Mouse (Mus musculus) forebrain, embryonic 13.5 days (tissue): ENCODE measurements at regions not wholly inside any gene's neighbourhood (a gene's known extent, or its start where the extent isn't known, plus 50 kb on each side); places are given as distances from the start of the nearest gene placed in this dataset.

Experiments
- ATAC-seq: fragments of 200-750 bp; cut with Nextera tagmentation; 2 replicates; pipeline ENCODE4 v1.8.0; 2017
- H3K27ac ChIP-seq: fragments of 300-500 bp; sonication (generic); 2 replicates; pipeline ENCODE4 v1.5.1; 2015; ENCODE audit warnings: inconsistent platforms, mild to moderate bottlenecking, moderate library complexity
- H3K27me3 ChIP-seq: fragments of 300-500 bp; sonication (generic); 2 replicates; pipeline ENCODE4 v1.6.1; 2015; ENCODE audit warnings: mild to moderate bottlenecking, inconsistent platforms
- H3K36me3 ChIP-seq: fragments of 300-500 bp; sonication (generic); 2 replicates; pipeline ENCODE4 v1.6.1; 2015; ENCODE audit warnings: mild to moderate bottlenecking, inconsistent platforms; ENCODE audit not compliant: poor library complexity, severe bottlenecking
- H3K4me1 ChIP-seq: fragments of 300-500 bp; sonication (generic); 2 replicates; pipeline ENCODE4 v1.6.1; 2015; ENCODE audit warnings: inconsistent platforms
- H3K4me2 ChIP-seq: fragments of 300-500 bp; sonication (generic); 2 replicates; pipeline ENCODE4 v1.6.1; 2015; ENCODE audit warnings: inconsistent platforms, mild to moderate bottlenecking, moderate library complexity
- H3K4me3 ChIP-seq: fragments of 300-500 bp; sonication (generic); 2 replicates; pipeline ENCODE4 v1.5.1; 2015; ENCODE audit warnings: mild to moderate bottlenecking, inconsistent platforms
- H3K9ac ChIP-seq: fragments of 300-500 bp; sonication (generic); 2 replicates; pipeline ENCODE4 v1.6.1; 2015; ENCODE audit warnings: mild to moderate bottlenecking, inconsistent platforms
- H3K9me3 ChIP-seq: fragments of 300-500 bp; sonication (generic); replicated peaks from 2 replicates; pipeline ENCODE4 v1.6.1; 2016; ENCODE audit warnings: inconsistent platforms
- WGBS: fragments of 180-500 bp; shearing (Covaris S2); methylation state at CpG from one replicate; pipeline ENCODE4 v1.1.7; 2015; 5-methylcytosine and 5-hydroxymethylcytosine counted together

GRCm38 (mm10) chr4:114686091-114686490 lies 135.4 kb upstream of the Gm12830 start:
- Histone ChIP-seq H3K9ac (no peak overlapping the region), H3K9me3 (no peaks in the 10 kb centered on the region), H3K27ac (no peak overlapping the region), H3K27me3 (peaks cover 71% of the 10 kb centered on the region), H3K4me2 (peak overlapping the region; percentile 42), H3K4me1 (peaks cover 22% of the 10 kb centered on the region), H3K4me3 (no peak overlapping the region), H3K36me3 (no peaks in the 10 kb centered on the region)
- peak; percentile 19; the same call in 1 of the 2 replicates for ATAC-seq
- WGBS: 30% methylated on average over 4 of the region's 4 CpGs

GRCm38 (mm10) chr4:114688356-114688972 lies 133.1 kb upstream of the Gm12830 start:
- H3K9ac ChIP-seq: no peak overlapping the region
- no peak for ATAC-seq
- peaks cover 22% of the 10 kb centered on the region for H3K4me1 ChIP-seq
- H3K4me2 ChIP-seq: no peak overlapping the region
- H3K27me3 ChIP-seq: peaks cover 77% of the 10 kb centered on the region
- H3K4me3 ChIP-seq: no peak overlapping the region
- WGBS: 34% methylated on average over 16 of the region's 16 CpGs
- H3K36me3 ChIP-seq: no peaks in the 10 kb centered on the region
- H3K9me3 ChIP-seq: no peaks in the 10 kb centered on the region
- no peak overlapping the region for H3K27ac ChIP-seq

- no peak overlapping the region for H3K4me2 ChIP-seq
- H3K36me3 ChIP-seq: no peaks in the 10 kb centered on the region
- no peak for ATAC-seq
- peaks cover 72% of the 10 kb centered on the region for H3K27me3 ChIP-seq
- no peak overlapping the region for H3K9ac ChIP-seq
- no peak overlapping the region for H3K4me3 ChIP-seq
- no peak overlapping the region for H3K27ac ChIP-seq
- no peaks in the 10 kb centered on the region for H3K9me3 ChIP-seq
- peaks cover 22% of the 10 kb centered on the region for H3K4me1 ChIP-seq
- WGBS: 73% methylated on average over 6 of the region's 6 CpGs
Measured at GRCm38 (mm10) chr4:114688973-114689371, 132.6 kb upstream of the Gm12830 start.

GRCm38 (mm10) chr4:114705586-114705985 lies 115.9 kb upstream of the Gm12830 start:
- H3K36me3 ChIP-seq: no peaks in the 10 kb centered on the region
- WGBS: 45% methylated on average over 4 of the region's 4 CpGs

GRCm38 (mm10) chr4:114710182-114710909 lies 111.2 kb upstream of the Gm12830 start:
- Histone ChIP-seq H3K4me3 (no peak overlapping the region), H3K36me3 (no peaks in the 10 kb centered on the region), H3K27me3 (peaks cover 4% of the 10 kb centered on the region; the same call in 1 of the 2 replicates), H3K4me1 (peaks cover 5% of the 10 kb centered on the region; the same call in 1 of the 2 replicates), H3K27ac (no peak overlapping the region), H3K9ac (no peak overlapping the region), H3K4me2 (no peak overlapping the region), H3K9me3 (no peaks in the 10 kb centered on the region)
- 73% methylated on average over 3 of the region's 3 CpGs for WGBS
- ATAC-seq: no peak

More at GRCm38 (mm10) chr4:114705586-114705985, 115.9 kb upstream of the Gm12830 start:
- Histone ChIP-seq H3K9me3 (no peaks in the 10 kb centered on the region), H3K27ac (no peak overlapping the region), H3K4me2 (no peak overlapping the region), H3K27me3 (peaks cover 25% of the 10 kb centered on the region), H3K9ac (no peak overlapping the region), H3K4me3 (no peak overlapping the region), H3K4me1 (peaks cover 5% of the 10 kb centered on the region; the same call in 1 of the 2 replicates)
- ATAC-seq: no peak

GRCm38 (mm10) chr4:114711082-114711481 lies 110.4 kb upstream of the Gm12830 start:
- WGBS: 71% methylated on average over 3 of the region's 3 CpGs

GRCm38 (mm10) chr4:114712005-114712665 lies 109.4 kb upstream of the Gm12830 start:
- peaks cover 10% of the 10 kb centered on the region; the same call in 1 of the 2 replicates for H3K27me3 ChIP-seq
- no peak overlapping the region for H3K27ac ChIP-seq
- no peaks in the 10 kb centered on the region for H3K9me3 ChIP-seq
- H3K36me3 ChIP-seq: no peaks in the 10 kb centered on the region
- H3K4me2 ChIP-seq: no peak overlapping the region
- H3K9ac ChIP-seq: no peak overlapping the region
- H3K4me1 ChIP-seq: no peaks in the 10 kb centered on the region
- H3K4me3 ChIP-seq: no peak overlapping the region
- WGBS: 82% methylated on average over 7 of the region's 7 CpGs
- ATAC-seq: 0 out of 2 replicates have a peak, but pooled peaks have one; percentile 21

More at GRCm38 (mm10) chr4:114711082-114711481, 110.4 kb upstream of the Gm12830 start:
- Histone ChIP-seq H3K27me3 (peaks cover 10% of the 10 kb centered on the region; the same call in 1 of the 2 replicates), H3K36me3 (no peaks in the 10 kb centered on the region), H3K4me1 (no peaks in the 10 kb centered on the region), H3K27ac (no peak overlapping the region), H3K9ac (no peak overlapping the region), H3K4me2 (no peak overlapping the region), H3K9me3 (no peaks in the 10 kb centered on the region), H3K4me3 (no peak overlapping the region)
- no peak for ATAC-seq

- no peak overlapping the region for H3K27ac ChIP-seq
- no peaks in the 10 kb centered on the region for H3K36me3 ChIP-seq
- H3K27me3 ChIP-seq: peaks cover 10% of the 10 kb centered on the region; the same call in 1 of the 2 replicates
- no peaks in the 10 kb centered on the region for H3K4me1 ChIP-seq
- WGBS: 71% methylated on average over 4 of the region's 4 CpGs
- no peaks in the 10 kb centered on the region; the same call in 1 of the 2 replicates for H3K9me3 ChIP-seq
- no peak overlapping the region for H3K4me3 ChIP-seq
- H3K4me2 ChIP-seq: no peak overlapping the region
- H3K9ac ChIP-seq: no peak overlapping the region
- no peak for ATAC-seq
Measured at GRCm38 (mm10) chr4:114712921-114713527, 108.5 kb upstream of the Gm12830 start.

GRCm38 (mm10) chr4:114716703-114717102 lies 104.8 kb upstream of the Gm12830 start:
- no peak overlapping the region for H3K27ac ChIP-seq
- 83% methylated on average over 2 of the region's 2 CpGs for WGBS
- no peak overlapping the region for H3K4me2 ChIP-seq
- no peaks in the 10 kb centered on the region; the same call in 1 of the 2 replicates for H3K9me3 ChIP-seq
- H3K36me3 ChIP-seq: no peaks in the 10 kb centered on the region
- H3K4me1 ChIP-seq: no peaks in the 10 kb centered on the region
- H3K4me3 ChIP-seq: no peak overlapping the region
- peaks cover 24% of the 10 kb centered on the region for H3K27me3 ChIP-seq
- ATAC-seq: no peak
- no peak overlapping the region for H3K9ac ChIP-seq

- H3K4me1 ChIP-seq: no peaks in the 10 kb centered on the region
- no peak overlapping the region for H3K27ac ChIP-seq
- H3K9me3 ChIP-seq: no peaks in the 10 kb centered on the region; the same call in 1 of the 2 replicates
- WGBS: 72% methylated on average over 3 of the region's 3 CpGs
- H3K4me3 ChIP-seq: no peak overlapping the region
- peaks cover 54% of the 10 kb centered on the region for H3K27me3 ChIP-seq
- no peak for ATAC-seq
- no peak overlapping the region for H3K4me2 ChIP-seq
- H3K9ac ChIP-seq: no peak overlapping the region
- H3K36me3 ChIP-seq: no peaks in the 10 kb centered on the region
Measured at GRCm38 (mm10) chr4:114720696-114721095, 100.8 kb upstream of the Gm12830 start.

- no peak overlapping the region for H3K27ac ChIP-seq
- H3K36me3 ChIP-seq: no peaks in the 10 kb centered on the region
- H3K27me3 ChIP-seq: peaks cover 54% of the 10 kb centered on the region
- no peak overlapping the region for H3K4me3 ChIP-seq
- H3K4me1 ChIP-seq: no peaks in the 10 kb centered on the region
- no peaks in the 10 kb centered on the region; the same call in 1 of the 2 replicates for H3K9me3 ChIP-seq
- H3K9ac ChIP-seq: no peak overlapping the region
- ATAC-seq: no peak
- WGBS: 60% methylated on average over 2 of the region's 2 CpGs
- H3K4me2 ChIP-seq: no peak overlapping the region
Measured at GRCm38 (mm10) chr4:114721386-114721785, 100.1 kb upstream of the Gm12830 start.
